Mouse (Mus musculus) thymus, postnatal 10 days (tissue): ENCODE results near the gene Ppp1r36.
A peak's percentile ranks its signal among the peaks of the same experiment; 100 is the strongest.
"Not testable (repeated sequence)": the region's sequence is repeated elsewhere in the genome, so short reads cannot be mapped to it uniquely, and the experiment has no call there.

Experiments
- DNase-seq, 2 experiments: peaks; one replicate each; pipeline ENCODE4 v3.0.0; 2021; ENCODE audit warnings: low spot score in 2 of 2

Ppp1r36 gene

DNA sequence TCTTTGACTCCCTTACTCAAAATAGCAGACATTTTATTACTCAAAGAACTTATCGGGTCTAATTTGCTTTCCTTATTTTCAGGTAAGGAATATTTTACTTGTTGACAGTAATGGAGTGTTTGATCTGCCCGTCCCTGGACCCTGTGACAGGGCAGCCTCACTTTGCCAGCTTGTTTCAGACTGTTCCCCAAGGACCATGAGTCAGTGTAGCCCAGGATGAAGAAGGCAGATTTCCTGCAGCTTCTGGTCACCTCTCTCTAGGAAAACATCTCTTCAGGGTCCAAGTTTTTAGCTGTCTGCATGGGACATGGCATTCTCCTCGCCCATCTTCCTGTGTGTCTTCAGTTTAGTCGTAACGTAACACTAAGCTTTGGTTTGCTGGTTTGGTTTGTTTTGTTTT is 20.1 kb upstream of the Ppp1r36 start:
- DNase-seq = no peak

DNA sequence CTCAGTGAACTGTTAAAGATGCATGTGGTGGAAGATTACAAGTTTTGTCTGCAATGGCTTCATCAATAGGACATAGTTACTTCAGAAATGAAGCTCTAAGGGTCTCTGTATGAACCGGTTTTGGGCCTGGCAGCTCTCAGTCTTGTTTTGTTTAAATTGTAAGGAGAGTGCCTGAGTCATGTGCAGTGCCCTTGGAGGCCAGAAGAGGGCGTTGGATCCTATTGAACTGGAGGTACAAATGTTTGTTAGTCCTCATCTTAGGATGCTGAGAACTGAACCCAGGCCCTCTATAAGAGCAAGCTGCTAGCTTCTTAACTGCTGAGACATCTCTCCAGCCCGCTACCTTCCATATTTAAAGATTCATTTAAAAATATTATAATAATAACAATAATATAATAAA is 15.7 kb upstream of the Ppp1r36 start:
- no peak for DNase-seq

DNA sequence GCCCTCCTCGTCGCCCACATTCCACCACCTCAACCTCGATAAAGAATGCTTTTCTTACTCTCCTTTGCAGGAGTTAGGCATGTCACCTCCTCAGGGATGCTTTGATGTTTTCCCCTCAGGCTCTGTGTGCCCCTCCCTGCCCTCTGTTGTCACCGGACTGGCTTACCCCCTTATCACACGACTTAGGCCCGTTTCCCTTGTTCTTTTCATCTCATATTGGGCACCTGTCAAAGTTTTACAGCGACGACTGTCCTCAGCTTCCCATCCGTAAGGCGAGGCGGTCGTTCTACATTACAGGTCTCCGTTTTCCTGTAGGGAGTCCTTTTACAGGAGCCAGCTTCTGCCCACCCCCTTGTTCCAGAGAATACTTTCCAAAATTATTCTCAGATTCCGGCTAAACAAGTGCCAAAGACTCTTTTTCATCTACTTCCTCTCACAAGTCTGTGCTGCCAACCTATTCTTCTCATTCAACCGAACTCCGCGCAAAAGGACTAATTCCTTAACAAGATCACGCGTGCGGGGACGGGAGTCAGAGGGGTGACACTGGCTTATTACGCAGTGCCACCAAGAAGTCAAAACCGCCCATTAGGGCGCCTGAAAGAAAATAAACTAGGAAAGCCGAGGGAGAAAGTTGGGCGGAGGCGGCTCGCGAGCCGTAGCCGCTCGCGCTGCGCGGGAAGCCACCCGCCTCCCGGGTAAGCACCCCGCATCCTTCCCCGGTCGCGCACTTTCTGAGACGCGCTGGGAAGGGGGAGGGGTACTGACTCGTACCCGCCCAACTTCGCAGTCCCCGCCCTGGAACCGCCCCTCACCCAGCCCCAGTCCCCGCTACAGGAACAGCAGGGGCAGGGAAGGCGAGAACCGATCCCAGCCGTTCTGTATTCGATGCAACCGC is 14.1 kb upstream of the Ppp1r36 start:
- peak; percentile 16 to 88 for DNase-seq

DNA sequence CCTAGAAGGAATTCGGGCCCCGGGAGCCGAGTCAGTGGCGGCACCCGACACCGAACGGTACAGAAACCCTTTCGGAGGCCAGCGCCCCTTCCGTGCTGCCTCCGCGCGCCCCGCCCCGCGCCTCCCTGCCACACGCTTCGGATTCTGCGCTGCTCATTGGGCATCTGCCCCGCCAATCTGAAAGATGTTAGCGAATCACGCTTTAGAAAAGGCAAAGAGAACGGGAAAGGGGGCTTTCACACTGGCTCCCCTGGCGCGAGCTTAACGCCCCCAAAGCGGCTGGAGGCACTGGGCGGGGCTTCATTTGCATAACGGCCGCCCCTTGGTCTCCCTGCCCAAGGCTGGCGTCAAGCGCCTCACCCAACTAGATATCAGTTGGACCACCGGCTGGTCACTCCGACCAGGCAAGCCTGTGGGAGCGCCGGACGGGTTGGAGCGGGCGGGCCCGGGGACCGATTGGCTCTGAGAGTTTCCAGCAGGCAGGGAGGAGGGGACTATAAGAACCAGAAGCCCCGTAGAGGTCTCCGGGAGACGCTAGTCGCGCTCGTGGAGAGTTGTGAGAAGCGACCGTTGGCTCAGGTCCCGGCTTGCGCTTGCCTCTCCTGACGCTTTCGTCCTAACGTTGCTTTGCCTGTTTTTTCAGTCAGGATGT is 13.3 kb upstream of the Ppp1r36 start, which contains the start of gene Hspa2:
TSS of gene Hspa2 (plus strand) at position 291 of the 652 bp plus-strand sequence.
- peak; percentile 98 to 100 for DNase-seq

DNA sequence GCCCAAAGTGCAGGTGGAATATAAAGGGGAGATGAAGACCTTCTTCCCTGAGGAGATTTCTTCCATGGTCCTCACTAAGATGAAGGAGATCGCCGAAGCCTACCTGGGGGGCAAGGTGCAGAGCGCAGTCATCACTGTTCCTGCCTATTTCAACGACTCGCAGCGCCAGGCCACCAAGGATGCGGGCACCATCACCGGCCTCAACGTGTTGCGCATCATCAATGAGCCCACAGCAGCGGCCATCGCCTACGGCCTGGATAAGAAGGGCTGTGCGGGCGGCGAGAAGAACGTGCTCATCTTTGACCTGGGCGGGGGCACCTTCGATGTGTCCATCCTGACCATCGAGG is 12.5 kb upstream of the Ppp1r36 start:
- DNase-seq = peak in 1 of 2 experiments; percentile 15

DNA sequence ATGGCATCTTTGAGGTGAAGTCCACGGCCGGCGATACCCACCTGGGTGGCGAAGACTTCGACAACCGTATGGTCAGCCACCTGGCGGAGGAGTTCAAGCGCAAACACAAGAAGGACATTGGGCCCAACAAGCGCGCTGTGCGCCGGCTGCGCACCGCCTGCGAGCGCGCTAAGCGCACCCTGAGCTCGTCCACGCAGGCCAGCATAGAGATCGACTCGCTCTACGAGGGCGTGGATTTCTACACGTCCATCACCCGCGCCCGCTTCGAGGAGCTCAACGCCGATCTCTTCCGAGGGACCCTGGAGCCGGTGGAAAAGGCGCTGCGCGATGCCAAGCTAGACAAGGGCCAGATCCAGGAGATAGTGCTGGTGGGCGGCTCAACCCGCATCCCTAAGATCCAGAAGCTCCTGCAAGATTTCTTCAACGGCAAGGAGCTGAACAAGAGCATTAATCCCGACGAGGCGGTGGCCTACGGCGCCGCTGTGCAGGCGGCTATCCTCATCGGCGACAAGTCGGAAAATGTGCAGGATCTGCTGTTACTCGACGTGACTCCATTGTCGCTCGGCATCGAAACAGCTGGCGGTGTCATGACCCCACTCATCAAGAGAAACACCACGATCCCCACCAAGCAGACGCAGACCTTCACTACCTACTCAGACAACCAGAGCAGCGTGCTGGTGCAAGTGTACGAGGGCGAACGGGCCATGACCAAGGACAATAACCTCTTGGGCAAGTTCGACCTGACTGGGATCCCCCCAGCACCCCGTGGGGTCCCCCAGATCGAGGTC is 12.0 kb upstream of the Ppp1r36 start:
- peak in 1 of 2 experiments; percentile 11 for DNase-seq

DNA sequence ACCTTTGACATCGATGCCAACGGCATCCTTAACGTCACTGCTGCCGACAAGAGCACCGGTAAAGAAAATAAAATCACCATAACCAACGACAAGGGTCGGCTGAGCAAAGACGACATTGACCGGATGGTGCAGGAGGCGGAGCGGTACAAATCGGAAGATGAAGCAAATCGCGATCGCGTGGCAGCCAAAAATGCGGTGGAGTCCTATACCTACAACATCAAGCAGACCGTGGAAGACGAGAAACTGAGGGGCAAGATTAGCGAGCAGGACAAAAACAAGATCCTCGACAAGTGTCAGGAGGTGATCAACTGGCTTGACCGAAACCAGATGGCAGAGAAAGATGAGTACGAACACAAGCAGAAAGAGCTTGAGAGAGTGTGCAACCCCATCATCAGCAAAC is 11.4 kb upstream of the Ppp1r36 start:
- DNase-seq = no peak

DNA sequence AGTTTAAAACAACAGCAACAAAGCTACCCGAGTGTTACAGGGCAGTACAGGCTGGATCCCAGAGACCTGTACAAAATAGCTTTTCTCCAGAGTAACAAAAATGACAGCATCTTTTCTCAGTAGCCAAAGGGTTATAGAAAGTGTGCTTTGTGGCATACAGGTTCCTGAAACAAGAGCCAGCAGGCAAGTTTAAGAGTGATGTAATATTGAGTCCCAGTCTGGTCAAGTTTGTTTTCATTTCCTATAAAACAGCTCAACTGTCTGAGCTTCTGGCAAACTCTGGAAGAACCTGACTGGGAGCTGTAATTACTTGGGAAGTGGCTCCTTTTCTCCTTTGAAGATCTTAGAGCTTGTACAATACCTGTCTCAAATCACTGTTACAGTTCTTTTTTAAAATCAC is 10.2 kb upstream of the Ppp1r36 start:
- DNase-seq = no peak

DNA sequence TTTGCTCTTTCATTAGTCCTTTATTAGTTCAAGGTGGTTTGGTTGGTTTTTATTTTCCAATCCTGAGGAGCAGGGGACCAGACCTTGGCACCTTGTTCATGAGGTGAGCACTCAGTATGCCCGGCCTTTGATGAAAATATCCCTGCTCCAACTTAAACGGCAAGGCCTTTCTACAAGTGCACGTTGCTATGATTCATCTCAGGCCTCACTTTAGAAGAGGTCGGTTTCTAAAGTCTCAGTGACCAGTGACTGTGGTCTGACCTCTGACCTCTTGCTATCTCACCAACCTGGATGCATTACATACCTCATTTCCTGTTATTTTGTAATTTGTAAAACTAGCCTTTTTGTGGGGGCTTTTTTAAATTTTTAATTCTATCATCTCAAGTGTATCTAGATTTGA is 8.2 kb upstream of the Ppp1r36 start:
- DNase-seq = no peak

DNA sequence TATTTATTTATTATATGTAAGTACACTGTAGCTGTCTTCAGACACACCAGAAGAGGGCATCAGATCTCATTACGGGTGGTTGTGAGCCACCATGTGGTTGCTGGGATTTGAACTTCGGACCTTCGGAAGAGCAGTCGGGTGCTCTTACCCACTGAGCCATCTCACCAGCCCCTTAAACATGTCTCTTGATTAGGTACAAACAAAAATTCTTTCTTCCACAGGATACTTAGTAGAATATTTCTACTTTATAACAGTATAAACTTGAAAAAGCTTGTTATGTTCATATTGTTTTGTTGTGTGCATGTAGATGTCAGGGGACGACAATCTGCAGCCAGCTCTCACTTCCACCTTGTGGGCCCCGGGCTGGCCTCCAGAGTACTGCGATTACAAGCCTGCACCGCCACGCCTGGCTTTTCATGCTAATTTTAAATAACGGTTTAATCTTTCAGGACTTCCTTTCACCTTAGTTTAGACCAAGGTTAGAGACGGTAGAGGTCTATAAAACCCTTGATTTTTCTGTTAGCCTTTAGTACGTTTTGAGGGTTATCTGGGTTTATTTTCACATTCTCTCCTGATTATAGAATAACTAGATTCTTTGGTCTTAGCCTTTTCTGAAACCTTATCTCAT is 1.8 kb upstream of the Ppp1r36 start:
- DNase-seq = no peak

DNA sequence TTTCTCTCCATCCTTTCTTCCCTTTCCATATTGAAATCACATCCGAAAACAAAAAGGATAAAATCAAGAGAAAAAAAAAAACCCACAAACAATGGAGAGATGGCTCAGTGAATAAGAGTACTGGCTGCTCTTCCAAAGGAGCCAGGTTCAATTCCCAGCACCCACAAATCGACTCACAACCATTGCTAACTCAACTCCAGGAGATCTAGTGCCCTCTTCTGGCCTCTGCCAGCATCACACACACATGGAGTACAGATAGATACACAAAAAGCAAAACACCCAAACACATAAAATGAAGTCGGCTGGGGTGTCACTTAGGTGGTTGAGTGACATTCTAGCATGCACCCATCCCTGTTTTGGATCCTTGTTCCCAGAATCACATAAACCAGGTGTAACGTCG is 1.0 kb downstream of the Ppp1r36 start:
- no peak for DNase-seq

DNA sequence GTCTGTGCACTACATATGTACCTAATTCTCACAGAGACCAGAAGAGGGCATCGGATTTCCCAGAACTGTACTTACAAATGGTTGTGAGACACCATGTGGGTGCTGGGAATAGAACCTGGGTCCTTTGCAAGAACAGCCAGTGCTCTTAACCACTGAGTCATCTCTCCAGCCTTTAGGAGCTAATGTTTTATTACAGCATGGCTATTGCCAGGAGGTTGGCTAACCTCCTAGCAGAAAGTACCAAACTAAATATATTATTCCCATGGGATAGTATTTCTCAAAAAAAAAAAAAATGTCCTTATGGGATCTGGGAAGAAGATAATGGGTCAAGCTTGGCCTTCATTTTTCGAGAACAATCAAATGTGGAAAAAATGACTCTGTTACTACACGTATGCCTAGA is 7.9 kb downstream of the Ppp1r36 start:
- no peak for DNase-seq

DNA sequence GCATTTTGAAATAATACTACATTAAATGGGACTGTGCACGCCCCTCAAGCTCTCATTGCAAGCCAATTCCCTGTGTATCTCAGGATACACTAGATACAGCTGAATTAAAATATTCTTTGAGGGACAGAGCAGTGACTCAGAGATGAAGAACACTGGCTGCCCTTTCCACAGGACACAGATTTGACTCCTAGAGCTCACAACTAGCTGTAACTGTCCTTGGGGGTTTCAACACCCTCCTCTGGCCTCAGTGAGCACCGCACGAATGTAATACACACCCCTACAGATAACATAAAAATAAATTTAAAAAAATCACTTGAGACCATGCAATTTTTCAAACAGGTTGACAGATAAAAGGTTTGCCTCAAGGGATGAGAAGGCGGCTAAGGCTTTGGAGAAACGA is 10.2 kb downstream of the Ppp1r36 start:
- DNase-seq = no peak

DNA sequence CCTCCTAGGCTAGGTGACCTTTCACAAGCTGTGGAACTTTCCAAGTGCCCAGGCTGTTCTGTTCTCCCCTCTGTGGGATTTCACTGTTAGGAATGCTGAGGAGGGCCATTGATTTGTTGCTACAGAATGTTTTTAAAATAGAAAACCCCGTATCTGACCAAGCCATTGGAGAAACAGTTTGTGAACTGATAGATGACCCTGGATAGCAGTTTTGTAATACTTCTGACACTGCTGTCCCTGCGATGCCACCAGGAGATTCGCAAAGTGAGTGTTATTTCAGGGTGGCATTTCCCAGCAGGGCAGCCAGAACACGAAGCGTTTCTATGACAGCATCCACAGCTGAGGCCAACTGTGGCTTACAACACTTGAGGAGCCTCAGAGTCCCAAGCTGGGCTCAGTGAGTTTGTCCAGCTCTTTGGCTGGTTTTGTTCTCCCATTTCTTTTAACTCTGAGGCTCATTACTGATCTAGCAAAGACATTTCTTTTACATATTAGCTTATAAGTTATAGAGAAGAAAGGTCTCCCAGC is 13.6 kb downstream of the Ppp1r36 start:
- DNase-seq = no peak

DNA sequence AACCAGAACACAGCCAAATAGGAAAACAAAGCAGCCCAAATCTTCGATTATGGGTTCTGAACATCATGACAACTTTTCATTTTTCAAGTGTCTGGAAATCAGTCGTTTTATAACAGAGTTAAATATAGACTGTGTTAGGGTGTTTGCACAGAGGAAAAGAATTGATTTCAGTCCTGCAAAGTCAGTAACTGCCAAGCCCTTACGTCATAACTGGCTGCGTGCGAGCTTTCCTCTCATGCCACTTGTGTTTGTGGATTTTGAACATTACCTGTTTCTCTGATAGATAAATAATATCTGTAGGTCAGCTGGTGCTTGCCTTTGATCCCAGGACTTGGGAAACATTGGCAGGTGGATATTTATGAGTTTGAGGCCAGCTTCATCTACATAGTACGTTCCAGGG is 14.1 kb downstream of the Ppp1r36 start:
- DNase-seq = no peak

DNA sequence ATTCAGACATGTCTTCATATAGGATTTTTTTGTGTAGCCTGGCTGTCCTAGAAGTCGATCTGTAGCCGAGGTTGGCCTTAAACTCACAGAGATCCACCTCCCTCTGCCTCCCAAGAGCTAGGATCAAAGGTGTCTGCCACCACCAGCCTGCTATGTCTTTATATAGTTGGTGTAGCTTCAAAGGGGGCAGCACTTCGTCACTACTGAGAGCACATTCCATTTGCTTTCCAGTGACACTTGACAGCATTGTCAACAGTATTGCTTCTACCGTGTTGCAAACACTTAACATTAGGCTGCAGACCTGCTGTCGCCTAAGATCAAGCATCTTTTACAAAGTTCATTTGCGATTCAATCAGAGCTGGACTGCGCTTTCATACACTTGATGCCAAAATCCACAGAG is 16.8 kb downstream of the Ppp1r36 start:
- DNase-seq = no peak

DNA sequence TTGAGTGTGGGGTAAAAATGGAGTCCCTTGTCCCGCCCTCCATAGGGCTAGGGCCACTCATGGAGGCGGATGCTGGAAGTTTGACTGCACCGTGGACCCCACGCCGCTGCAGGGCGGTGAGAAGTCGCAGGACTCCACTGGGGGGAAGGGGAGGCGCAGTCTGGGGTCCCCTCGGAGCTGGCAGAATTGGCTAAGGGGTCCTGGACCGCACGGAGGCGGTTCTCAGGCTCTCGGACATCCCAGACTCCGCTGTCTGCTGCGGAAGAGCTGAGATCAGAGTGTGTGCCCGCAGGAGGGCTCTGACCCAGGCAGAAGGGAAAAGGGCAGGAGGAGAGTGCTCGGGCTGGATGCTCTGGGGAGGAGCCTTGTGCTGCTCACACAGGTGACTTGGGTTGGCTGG is 17.7 kb downstream of the Ppp1r36 start:
- no peak for DNase-seq

DNA sequence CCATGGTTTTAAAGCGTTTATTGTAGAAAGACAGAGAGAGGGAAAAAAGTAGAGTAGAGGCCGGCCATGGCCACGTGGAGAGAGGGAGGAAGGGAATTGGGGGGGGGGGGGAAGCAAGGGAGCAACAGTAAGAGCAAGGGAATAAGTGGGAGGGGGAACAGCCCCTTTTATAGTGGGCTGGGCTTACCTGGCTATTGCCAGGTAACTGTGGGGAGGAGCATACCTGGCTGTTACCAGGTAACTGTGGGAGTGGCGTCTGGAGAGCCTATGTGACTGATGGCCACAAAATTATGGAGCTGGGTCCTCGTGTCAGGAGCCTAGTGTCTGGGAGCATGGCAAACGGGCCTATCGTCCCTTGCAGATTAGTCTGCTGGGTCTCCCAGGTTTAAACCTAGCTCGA is 18.2 kb downstream of the Ppp1r36 start:
- DNase-seq = no peak

DNA sequence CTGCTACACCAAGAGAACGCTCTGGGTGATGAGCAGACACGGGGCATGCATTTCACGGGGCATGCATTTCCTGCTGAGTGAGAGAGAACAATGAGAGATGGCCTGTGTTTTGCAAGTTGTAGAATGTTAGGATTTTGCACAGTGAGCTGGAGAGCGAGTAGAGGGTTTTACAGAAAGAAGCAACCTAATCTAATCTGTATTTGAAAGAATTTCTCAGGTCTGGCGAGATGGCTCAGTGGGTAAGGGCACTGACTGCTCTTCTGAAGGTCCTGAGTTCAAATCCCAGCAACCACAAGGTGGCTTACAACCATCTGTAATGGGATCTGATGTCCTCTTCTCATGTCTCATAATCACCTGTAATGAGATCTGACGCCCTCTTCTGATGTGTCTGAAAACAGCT is 26.1 kb downstream of the Ppp1r36 start:
- not testable (repeated sequence) for DNase-seq

DNA sequence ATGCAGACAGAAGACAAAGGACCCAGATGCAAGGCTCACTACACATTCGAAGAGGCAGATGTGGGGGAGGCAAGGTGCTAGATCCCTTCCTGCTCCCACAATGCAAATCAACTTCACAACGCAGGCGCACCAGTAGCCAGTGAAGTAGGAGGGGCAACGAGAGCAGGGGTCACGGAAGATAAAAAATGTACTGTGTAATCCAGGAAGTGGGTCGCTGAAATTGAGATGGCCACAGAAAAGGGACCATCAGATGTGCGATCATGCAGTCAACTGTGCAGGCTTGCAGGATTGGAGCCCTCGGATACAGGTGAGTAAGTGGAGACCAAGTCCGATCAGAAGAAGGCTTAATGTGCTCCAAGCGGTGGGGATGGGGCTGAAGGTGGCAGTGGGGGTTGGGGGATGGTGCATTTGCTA is 27.0 kb downstream of the Ppp1r36 start:
- no peak for DNase-seq

DNA sequence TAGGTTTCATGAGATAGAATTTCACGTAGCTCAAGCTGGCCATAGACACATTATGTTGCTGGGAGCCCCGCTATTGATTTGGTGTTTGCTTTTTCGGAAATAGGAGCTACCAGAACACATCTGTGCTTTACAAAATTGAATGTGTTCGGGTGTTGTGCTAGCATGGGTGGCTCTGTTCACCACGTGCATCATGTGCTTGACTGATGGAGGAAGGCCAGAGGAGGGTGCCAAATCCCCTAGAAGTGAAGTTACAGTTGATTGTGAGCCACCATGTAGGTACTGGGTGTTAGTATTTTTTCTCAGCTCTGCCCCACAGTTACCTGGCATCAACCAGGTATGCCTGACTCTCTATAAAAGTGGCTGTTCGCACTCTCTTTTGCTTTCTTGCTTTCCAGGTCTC is 27.5 kb downstream of the Ppp1r36 start:
- DNase-seq = no peak

DNA sequence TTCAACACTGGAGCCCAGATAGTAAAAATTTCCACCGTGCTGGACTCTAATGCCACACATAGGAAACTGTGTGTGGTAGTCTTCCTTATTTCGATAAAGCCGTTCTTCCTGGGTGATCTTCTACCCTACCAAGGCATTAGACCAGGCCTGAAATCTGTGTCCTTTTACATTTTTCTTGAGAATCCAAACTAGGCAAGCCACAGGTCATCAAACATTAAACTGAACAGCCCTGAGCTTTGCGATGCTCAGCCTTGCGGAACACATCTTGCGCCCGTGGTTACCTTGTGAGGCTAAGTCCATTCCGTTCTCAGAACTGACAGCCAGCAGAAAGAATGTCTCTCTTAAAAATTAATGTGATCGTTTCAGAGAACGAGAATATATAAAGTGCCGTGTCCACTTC is 28.9 kb downstream of the Ppp1r36 start:
- no peak for DNase-seq
